Mouse (Mus musculus) intestine, embryonic 15.5 days (tissue): ENCODE results near the gene Casc3. TPM values are rescaled to one million over a fixed set of nuclear protein-coding genes. Genes with fewer than 3 reads are reported as not detected.

Experiments
- ATAC-seq: fragments of 200-750 bp; cut with Nextera tagmentation; 2 replicates; pipeline ENCODE4 v1.8.0; 2017; ENCODE audit warnings: moderate TSS enrichment, moderate library complexity
- H3K27ac ChIP-seq: fragments of 300-500 bp; sonication (generic); 2 replicates; pipeline ENCODE4 v1.5.1; 2015; ENCODE audit warnings: mild to moderate bottlenecking, inconsistent platforms
- H3K27me3 ChIP-seq: fragments of 300-500 bp; sonication (generic); replicated peaks from 2 replicates; pipeline ENCODE4 v1.6.1; 2015; ENCODE audit warnings: inconsistent platforms
- H3K36me3 ChIP-seq: fragments of 300-500 bp; sonication (generic); 2 replicates; pipeline ENCODE4 v1.6.1; 2015; ENCODE audit warnings: inconsistent platforms
- H3K4me1 ChIP-seq: fragments of 300-500 bp; sonication (generic); replicated peaks from 2 replicates; pipeline ENCODE4 v1.6.1; 2015; ENCODE audit warnings: inconsistent platforms
- H3K4me2 ChIP-seq: fragments of 300-500 bp; sonication (generic); replicated peaks from 2 replicates; pipeline ENCODE4 v1.6.1; 2015; ENCODE audit warnings: mild to moderate bottlenecking, inconsistent platforms
- H3K4me3 ChIP-seq: fragments of 300-500 bp; sonication (generic); replicated peaks from 2 replicates; pipeline ENCODE4 v1.5.1; 2015; ENCODE audit warnings: inconsistent platforms
- H3K9ac ChIP-seq: fragments of 300-500 bp; sonication (generic); 2 replicates; pipeline ENCODE4 v1.6.1; 2015; ENCODE audit warnings: inconsistent platforms
- H3K9me3 ChIP-seq: fragments of 300-500 bp; sonication (generic); 2 replicates; pipeline ENCODE4 v1.6.1; 2016; ENCODE audit warnings: inconsistent platforms
- WGBS: fragments of 180-500 bp; shearing (Covaris S2); methylation state at CpG from one replicate; pipeline ENCODE4 v1.1.7; 2015; 5-methylcytosine and 5-hydroxymethylcytosine counted together
- polyA plus RNA-seq: library from polyadenylated mRNA; unstranded; fragments of >200 nt; fragmentation: Nextera tagmentation; extraction: Ambion mirVana; gene quantifications from 2 replicates; pipeline ENCODE4 v1.2.1, GENCODE M21; 2015

Gene Casc3
- polyA plus RNA-seq, 1 experiment from 2014 or later = 29.8 TPM

DNA sequence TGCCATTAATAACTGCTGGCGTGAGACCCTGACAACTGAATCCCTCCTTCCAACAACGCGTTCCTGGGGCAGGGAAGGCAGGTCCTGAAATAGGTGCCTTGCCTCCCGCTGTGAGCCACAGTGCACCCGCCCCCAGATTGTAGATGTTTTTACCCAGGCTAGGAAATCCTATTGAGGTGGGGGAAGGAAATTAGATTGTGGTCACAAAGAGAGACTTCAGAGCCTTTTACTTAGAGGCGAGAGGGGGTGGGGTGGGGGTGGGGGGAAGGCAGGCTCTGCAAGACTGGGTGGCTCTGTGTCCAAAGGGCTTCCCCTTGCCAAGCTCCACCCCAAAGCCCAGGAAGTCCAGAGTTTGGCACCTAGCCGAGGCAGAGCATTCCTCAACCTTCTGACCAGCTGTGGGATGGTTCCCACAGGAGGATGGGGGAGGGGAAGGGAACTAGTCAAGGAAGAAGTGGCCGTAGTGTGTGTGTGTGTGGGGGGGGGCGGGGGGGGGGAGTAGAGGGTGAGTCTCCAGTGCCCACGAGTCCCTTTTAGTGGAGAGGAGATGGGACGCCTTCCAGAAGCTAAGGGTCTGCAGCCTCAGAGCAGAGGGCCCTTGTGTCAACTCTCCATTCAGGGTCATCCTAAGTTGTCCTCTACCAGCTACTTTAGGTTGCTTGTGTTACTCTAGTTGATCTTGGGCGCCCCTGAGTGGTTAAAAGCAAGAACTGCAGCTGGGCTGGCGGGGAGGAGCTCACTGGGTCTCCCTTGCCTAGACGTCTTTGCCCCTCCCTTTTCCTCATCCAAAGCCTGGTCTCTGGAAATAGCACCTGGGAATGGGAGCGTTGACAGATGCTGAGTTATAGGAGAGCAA is 18.1 kb upstream of the Casc3 start:
- Histone ChIP-seq H3K27me3 (no peaks in the 10 kb centered on the region), H3K4me1 (peaks cover 69% of the 10 kb centered on the region), H3K27ac (peak overlapping the region; percentile 93), H3K4me3 (0 out of 2 replicates have a peak overlapping the region, but pooled peaks have one; percentile 3), H3K4me2 (peak overlapping the region; percentile 57), H3K9ac (peak overlapping the region; percentile 26; the same call in 1 of the 2 replicates), H3K9me3 (no peaks in the 10 kb centered on the region), H3K36me3 (no peaks in the 10 kb centered on the region)
- ATAC-seq = peak; percentile 70
- 2% methylated on average over 14 of the region's 15 CpGs for WGBS

DNA sequence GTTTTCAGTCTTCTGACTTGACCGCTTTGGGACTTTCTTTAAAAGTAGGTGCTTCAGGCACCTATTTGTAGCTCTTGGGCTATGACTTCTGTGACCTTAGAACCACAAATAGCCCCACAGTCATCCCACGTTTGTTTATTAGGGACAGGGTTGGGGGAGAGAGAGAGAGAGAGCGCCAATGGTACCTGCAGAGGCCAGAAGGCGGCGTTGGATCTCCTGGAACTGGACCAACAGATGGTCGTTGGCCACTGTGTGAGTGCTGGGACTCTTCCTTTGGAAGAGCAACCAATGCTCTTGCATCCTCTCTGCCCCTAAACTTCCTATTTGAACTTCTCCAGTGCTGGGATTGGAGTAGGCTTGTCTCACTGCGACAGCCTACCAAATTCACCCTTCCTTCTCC is 17.5 kb upstream of the Casc3 start:
- H3K27ac ChIP-seq = peak overlapping the region; percentile 93
- H3K4me3 ChIP-seq = no peak overlapping the region
- peaks cover 62% of the 10 kb centered on the region for H3K4me1 ChIP-seq
- H3K4me2 ChIP-seq = peak overlapping the region; percentile 57; the same call in 1 of the 2 replicates
- H3K9me3 ChIP-seq = no peaks in the 10 kb centered on the region
- 19% methylated on average over 7 of the region's 7 CpGs for WGBS
- H3K36me3 ChIP-seq = no peaks in the 10 kb centered on the region
- no peak overlapping the region for H3K9ac ChIP-seq
- no peak for ATAC-seq
- H3K27me3 ChIP-seq = no peaks in the 10 kb centered on the region

DNA sequence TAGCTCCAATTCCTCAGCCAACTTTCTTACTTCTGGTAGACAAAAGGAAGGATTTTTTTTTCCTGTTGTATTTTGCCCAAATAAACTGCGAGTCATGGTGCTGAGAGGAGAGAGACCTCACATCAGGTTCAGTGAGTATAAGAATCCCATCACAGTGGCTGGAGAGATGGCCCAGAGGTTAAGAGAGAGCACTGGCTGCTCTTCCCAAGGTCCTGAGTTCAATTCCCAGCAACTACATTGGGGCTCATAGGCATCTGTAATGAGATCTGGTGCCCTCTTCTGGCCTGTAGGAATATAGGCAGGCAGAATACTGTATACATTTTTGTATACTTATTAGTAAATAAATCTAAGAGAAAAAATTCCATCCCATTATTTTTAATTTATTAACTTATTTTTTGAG is 17.0 kb upstream of the Casc3 start:
- peaks cover 58% of the 10 kb centered on the region for H3K4me1 ChIP-seq
- no peak overlapping the region for H3K4me2 ChIP-seq
- WGBS = 86% methylated on average over 1 of the region's 1 CpGs
- H3K4me3 ChIP-seq = no peak overlapping the region
- peak overlapping the region; percentile 93; the same call in 1 of the 2 replicates for H3K27ac ChIP-seq
- H3K9ac ChIP-seq = no peak overlapping the region
- no peak for ATAC-seq
- H3K36me3 ChIP-seq = no peaks in the 10 kb centered on the region
- no peaks in the 10 kb centered on the region for H3K27me3 ChIP-seq
- no peaks in the 10 kb centered on the region for H3K9me3 ChIP-seq

DNA sequence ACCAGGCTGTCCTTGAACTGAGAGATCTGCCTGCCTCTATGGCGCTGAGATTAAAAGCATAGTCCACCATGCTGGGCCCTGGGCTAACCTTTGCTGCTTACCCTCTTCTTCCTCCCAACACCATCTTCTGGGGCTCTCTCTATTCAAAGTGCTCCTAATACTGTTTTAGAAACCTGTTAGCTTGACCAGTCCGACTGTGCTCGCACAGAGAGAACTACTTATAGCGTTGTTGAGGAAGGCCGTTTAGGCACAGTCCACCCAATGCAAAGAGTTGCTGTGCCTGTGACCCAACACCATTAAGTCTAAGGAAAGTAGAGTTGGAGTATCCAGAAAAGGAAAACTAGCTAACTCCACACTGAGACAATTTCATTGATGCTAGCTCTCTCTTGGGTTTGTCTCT is 16.6 kb upstream of the Casc3 start:
- Histone ChIP-seq H3K4me1 (peaks cover 54% of the 10 kb centered on the region), H3K9me3 (no peaks in the 10 kb centered on the region), H3K27me3 (no peaks in the 10 kb centered on the region), H3K4me2 (0 out of 2 replicates have a peak overlapping the region, but pooled peaks have one; percentile 79), H3K36me3 (no peaks in the 10 kb centered on the region), H3K27ac (peak overlapping the region; percentile 81), H3K4me3 (no peak overlapping the region), H3K9ac (no peak overlapping the region)
- WGBS = 87% methylated on average over 5 of the region's 5 CpGs
- no peak for ATAC-seq

DNA sequence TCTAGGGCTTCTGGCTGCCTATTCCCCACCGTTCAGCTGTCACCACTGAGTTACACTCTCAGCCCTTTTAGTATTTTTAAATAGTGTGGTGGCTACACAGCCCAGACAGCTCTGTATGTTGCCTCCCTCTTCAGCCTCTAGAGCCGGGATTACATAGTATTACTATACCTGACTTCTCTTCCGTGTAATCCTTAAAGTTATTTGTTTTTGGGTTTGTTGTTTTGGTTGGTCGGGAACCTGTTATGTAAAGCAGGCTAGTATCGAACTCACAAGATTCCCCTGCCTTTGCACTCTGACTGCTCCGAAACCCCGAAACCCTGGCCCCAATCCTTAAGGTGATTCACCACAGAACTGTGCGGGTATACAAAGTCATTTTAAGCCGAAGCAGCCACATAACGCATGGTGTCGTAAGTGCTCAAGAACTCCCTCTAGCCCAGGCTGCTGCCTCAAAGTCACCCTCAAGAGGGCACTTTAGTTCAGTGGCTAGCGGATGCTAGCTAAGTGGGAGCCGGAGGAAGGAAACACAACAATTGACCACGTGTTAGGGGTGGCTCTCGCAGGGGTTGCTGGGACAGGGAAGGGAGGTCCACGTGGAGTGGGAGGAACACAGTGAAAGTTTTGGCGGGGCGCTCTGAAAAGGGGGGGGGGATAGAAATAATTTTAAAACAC is 16.0 kb upstream of the Casc3 start:
- peak; percentile 82 for ATAC-seq
- H3K9ac ChIP-seq = peak overlapping the region; percentile 51
- peak overlapping the region; percentile 42 for H3K4me3 ChIP-seq
- WGBS = 10% methylated on average over 17 of the region's 18 CpGs
- H3K27ac ChIP-seq = peak overlapping the region; percentile 81
- peaks cover 51% of the 10 kb centered on the region for H3K4me1 ChIP-seq
- no peaks in the 10 kb centered on the region for H3K36me3 ChIP-seq
- no peaks in the 10 kb centered on the region for H3K9me3 ChIP-seq
- peak overlapping the region; percentile 79 for H3K4me2 ChIP-seq
- no peaks in the 10 kb centered on the region for H3K27me3 ChIP-seq

DNA sequence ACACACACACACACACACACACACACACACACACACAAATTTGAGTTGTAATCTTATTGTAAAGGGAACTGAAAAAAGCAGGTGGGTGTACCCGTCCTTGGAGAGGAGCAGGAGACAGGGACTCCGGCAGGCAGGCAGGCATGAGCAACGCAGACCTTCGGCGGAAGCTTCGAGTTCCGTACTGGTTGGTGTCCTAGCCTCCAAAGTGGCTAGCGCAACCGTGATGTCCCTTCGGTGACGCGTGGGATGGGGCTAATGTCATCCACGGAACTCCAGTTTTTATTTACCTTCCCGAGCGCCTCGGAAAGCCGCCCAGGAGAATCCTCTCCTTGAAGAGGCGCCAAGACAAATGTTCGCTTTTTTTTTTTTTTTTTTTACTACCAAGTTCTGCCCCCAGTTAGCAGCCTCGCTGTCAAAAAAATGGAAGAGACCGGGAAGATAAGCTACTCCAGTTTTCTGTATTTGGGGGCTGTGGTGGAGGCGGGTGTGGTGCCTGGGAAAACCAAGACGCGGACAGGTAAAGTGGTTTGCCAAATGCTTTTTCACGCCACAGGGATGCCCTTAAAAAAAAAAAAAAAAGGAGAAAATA is 15.4 kb upstream of the Casc3 start:
- peaks cover 48% of the 10 kb centered on the region for H3K4me1 ChIP-seq
- under 1% methylated on average over 25 of the region's 25 CpGs for WGBS
- H3K27ac ChIP-seq = peak overlapping the region; percentile 81
- no peaks in the 10 kb centered on the region for H3K9me3 ChIP-seq
- peak overlapping the region; percentile 51 for H3K9ac ChIP-seq
- peak overlapping the region; percentile 79 for H3K4me2 ChIP-seq
- no peak for ATAC-seq
- H3K36me3 ChIP-seq = no peaks in the 10 kb centered on the region
- H3K4me3 ChIP-seq = peak overlapping the region; percentile 42
- H3K27me3 ChIP-seq = no peaks in the 10 kb centered on the region

DNA sequence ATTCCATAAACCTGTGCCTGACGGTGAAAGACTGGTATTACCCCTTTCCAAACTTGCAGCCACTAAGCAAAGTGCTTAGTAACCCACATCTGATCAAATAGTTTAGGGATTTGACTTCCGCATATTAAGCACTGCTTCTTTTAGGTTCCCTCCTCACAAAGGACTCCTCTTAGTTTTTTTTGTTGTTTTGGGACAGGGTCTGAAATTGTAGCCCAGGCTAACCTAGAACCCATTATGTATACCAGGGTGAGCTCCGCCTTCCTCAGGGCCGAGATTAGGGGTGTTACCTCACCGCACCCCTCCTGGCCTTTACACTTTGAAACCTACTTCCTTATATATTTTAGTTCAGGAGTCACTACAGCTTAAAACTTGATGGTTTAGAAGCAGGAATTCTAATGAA is 14.9 kb upstream of the Casc3 start:
- H3K9me3 ChIP-seq = no peaks in the 10 kb centered on the region
- H3K36me3 ChIP-seq = no peaks in the 10 kb centered on the region
- H3K4me1 ChIP-seq = peaks cover 47% of the 10 kb centered on the region
- peak overlapping the region; percentile 42 for H3K4me3 ChIP-seq
- no peaks in the 10 kb centered on the region for H3K27me3 ChIP-seq
- WGBS = 30% methylated on average over 5 of the region's 5 CpGs
- H3K4me2 ChIP-seq = peak overlapping the region; percentile 79
- 0 out of 2 replicates have a peak overlapping the region, but pooled peaks have one; percentile 51 for H3K9ac ChIP-seq
- peak overlapping the region; percentile 81 for H3K27ac ChIP-seq
- no peak for ATAC-seq

DNA sequence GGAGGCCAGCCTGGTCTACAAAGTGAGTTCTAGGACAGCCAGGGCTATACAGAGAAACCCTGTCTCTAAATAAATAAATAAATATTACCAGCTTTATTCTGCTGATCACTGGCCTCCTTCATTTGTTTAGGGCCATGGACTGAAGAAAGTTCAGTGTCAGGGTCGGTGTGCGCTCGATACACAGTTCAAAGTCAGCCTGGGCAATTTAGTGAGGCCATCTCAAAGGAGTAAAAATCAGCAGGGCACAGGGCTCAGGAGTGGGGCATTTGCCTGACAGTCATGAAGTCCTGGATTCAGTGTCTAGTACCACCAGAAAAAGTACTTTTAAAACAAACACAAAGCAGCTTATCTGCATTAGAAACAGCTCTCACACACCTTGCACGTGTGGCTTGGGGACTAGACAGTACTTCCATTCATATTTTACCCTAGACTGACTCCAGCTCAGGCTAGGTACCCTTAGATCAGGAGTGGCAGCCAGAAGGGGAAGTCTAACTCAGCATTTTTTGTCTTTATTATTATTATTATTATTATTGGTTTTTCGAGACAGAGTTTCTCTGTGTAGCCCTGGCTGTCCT is 14.0 kb upstream of the Casc3 start:
- H3K4me2 ChIP-seq = no peak overlapping the region
- no peaks in the 10 kb centered on the region for H3K27me3 ChIP-seq
- H3K36me3 ChIP-seq = no peaks in the 10 kb centered on the region
- H3K4me3 ChIP-seq = no peak overlapping the region
- no peaks in the 10 kb centered on the region for H3K9me3 ChIP-seq
- WGBS = 70% methylated on average over 5 of the region's 5 CpGs
- ATAC-seq = no peak
- no peak overlapping the region for H3K9ac ChIP-seq
- H3K4me1 ChIP-seq = peaks cover 38% of the 10 kb centered on the region
- H3K27ac ChIP-seq = no peak overlapping the region

DNA sequence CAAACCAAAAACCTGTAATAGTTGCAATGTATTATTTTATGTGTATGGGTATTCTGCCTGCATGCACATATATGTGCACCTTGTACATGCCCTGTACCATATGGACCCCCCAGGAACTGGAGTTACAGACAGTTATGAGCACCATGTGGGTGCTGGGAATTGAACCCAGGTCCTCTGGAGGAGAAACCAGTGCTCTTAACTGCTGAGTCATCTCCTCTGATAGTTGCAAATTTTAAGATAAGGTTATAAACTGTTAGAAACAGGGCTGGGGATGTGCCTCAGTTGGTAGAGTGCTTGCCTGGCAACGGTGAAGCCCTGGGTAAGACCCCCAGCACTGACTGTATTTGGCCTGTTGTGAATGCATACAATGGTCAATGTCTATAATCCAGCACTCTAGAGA is 13.3 kb upstream of the Casc3 start:
- Histone ChIP-seq H3K9ac (no peak overlapping the region), H3K27me3 (no peaks in the 10 kb centered on the region), H3K27ac (no peak overlapping the region), H3K9me3 (no peaks in the 10 kb centered on the region), H3K4me1 (peaks cover 30% of the 10 kb centered on the region), H3K4me2 (no peak overlapping the region), H3K4me3 (no peak overlapping the region), H3K36me3 (no peaks in the 10 kb centered on the region)
- ATAC-seq = no peak
- WGBS = 67% methylated on average over 1 of the region's 1 CpGs

DNA sequence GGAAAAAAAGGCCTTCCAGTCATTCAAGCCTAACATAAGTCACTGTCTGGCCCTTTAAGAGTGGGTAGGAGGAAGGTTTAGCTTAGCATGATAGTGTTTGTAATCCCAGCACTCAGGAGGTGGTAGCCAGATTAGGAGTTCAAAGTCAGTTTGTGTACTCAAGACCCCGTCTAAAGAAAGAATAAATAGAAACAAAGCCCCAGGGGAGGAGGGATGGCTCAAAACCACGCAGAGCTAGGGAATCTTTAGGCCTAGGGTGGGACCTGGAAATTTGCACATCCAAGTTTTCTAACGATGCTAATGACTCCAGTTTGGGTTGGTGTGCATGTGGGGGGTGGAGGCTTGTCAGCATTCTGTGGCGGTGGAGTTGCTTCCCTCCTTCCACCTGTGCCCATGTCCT is 12.6 kb upstream of the Casc3 start:
- no peak overlapping the region for H3K9ac ChIP-seq
- no peak for ATAC-seq
- H3K27me3 ChIP-seq = no peaks in the 10 kb centered on the region
- 21% methylated on average over 4 of the region's 4 CpGs for WGBS
- H3K27ac ChIP-seq = no peak overlapping the region
- no peak overlapping the region for H3K4me3 ChIP-seq
- no peaks in the 10 kb centered on the region for H3K9me3 ChIP-seq
- H3K36me3 ChIP-seq = no peaks in the 10 kb centered on the region
- H3K4me1 ChIP-seq = peaks cover 26% of the 10 kb centered on the region
- no peak overlapping the region for H3K4me2 ChIP-seq

DNA sequence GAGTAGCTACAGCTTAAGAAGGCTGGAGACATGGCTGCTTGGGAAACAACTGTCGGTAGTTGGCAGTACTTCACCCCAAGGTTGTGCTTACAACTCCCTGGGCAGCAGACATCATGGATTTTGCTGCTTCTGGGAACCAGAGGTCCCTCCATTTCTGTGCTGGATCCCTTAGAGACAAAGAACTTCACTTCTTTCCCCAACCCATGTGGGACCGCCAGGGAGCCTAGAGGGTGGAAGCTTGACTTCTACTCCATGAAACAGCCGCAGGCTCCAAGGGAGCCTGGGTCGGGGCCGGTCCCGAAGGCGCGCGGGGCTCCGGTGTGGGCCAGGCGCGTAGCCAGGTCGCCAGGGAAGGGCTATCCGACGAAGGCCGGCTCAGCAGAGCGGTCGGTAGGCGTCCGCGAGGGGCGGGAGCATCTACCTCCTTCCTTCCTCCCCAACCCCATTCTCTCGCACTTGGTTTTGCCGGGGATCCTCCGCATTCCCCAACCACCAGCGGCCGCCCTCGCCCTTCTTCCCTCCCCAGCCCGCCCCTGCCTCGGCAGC is 10.2 kb upstream of the Casc3 start:
- Histone ChIP-seq H3K4me3 (peak overlapping the region; percentile 88), H3K9me3 (no peaks in the 10 kb centered on the region), H3K36me3 (peaks cover 8% of the 10 kb centered on the region; the same call in 1 of the 2 replicates), H3K27ac (peak overlapping the region; percentile 100), H3K27me3 (no peaks in the 10 kb centered on the region), H3K4me1 (peaks cover 28% of the 10 kb centered on the region), H3K9ac (peak overlapping the region; percentile 99), H3K4me2 (peak overlapping the region; percentile 88)
- under 1% methylated on average over 27 of the region's 30 CpGs for WGBS
- ATAC-seq = peak; percentile 71
